Mouse (Mus musculus): ENCODE data around the gene Gm49336. TPM values are rescaled to one million over a fixed set of nuclear protein-coding genes. Genes with fewer than 3 reads are reported as not detected.
A peak's percentile ranks its signal among the peaks of the same experiment; 100 is the strongest.

Gene Gm49336
- polyA plus RNA-seq, 1 experiment from 2014 or later: 58.0 TPM

DNA sequence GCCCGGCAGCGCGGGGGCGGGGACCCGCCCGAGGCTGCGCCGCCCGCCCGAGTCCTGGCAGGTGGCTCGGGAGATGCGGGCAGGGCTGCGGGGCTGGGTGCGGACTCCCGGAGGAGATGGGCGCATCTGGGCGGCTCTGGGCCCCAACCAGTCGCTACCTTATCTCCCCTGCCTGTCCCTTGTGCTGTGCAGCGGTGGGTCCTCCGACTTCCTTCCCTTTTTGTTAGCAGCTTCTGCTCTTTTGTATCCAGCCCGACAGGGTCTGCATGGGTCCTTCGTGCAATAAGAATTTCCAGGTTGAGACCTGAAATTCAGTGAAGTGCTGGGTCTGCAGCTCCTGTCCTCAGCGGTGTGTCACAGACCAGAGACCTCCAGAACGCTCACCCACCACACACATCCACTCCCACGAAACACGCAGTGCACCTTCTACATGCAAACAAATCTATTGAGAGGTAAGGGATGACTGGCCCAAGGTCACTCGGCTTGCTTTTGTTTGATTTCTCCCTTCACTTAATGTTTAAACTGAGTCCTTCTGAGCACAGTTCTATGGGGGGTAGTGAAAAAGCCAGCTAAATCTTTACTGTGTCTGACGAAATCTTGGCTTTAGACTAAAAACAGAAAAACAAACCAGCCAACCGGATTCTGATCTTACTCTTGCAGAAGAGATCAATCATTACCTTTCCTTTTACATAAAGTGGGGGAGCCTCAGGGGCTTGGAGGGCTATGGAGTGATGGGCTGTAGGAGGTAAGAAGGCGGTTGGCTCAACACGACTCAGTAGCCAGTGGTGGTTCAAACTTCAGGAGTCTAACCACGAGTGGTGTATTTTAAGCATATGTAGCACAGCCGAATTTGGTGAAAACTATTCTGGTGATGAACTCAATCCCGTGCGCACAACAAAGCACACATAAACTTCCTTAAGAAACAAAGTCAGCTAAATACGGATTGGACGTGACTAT is 73.4 kb downstream of the Gm49336 start:
- H3K36me3 ChIP-seq (ENCODE audit: control insufficient read depth, insufficient read depth, low read length): no peaks in the 10 kb centered on the region
- peak; percentile 75 for ATAC-seq
- peaks cover 12% of the 10 kb centered on the region for H3K4me1 ChIP-seq (ENCODE audit: control insufficient read depth, insufficient read depth, low read length)
- peak overlapping the region; percentile 58 for H3K4me2 ChIP-seq (ENCODE audit: low read length)
- H3K27ac ChIP-seq (ENCODE audit: low read length): peak overlapping the region; percentile 92
- peak overlapping the region; percentile 50 for H3K4me3 ChIP-seq (ENCODE audit: low read depth, low read length)
- no peaks in the 10 kb centered on the region for H3K9me3 ChIP-seq (replicated peaks; ENCODE audit: control insufficient read depth, low read length, poor library complexity, severe bottlenecking)
- 19% methylated on average over 35 of the region's 37 CpGs for WGBS
- no peaks in the 10 kb centered on the region for H3K27me3 ChIP-seq (ENCODE audit: control insufficient read depth, insufficient read depth, low read depth, low read length)
- peak overlapping the region; percentile 89 for H3K9ac ChIP-seq (ENCODE audit: low read depth, low read length)

- Histone ChIP-seq H3K4me2 (ENCODE audit: low read length) (peak overlapping the region; percentile 58), H3K27ac (ENCODE audit: low read length) (peak overlapping the region; percentile 92), H3K4me3 (ENCODE audit: low read depth, low read length) (peak overlapping the region; percentile 50), H3K36me3 (ENCODE audit: control insufficient read depth, insufficient read depth, low read length) (no peaks in the 10 kb centered on the region), H3K9me3 (replicated peaks; ENCODE audit: control insufficient read depth, low read length, poor library complexity, severe bottlenecking) (no peaks in the 10 kb centered on the region), H3K9ac (ENCODE audit: low read depth, low read length) (peak overlapping the region; percentile 89), H3K27me3 (ENCODE audit: control insufficient read depth, insufficient read depth, low read depth, low read length) (no peaks in the 10 kb centered on the region), H3K4me1 (ENCODE audit: control insufficient read depth, insufficient read depth, low read length) (peaks cover 16% of the 10 kb centered on the region)
- under 1% methylated on average over 47 of the region's 84 CpGs for WGBS
- ATAC-seq: peak; percentile 92
Observed at GRCm38 (mm10) chr14:60176891-60177613, 74.3 kb downstream of the Gm49336 start.

GRCm38 (mm10) chr14:60176469-60176890 is 74.8 kb downstream of the Gm49336 start:
- peak overlapping the region; percentile 92 for H3K27ac ChIP-seq (ENCODE audit: low read length)
- ATAC-seq: peak; percentile 50; the same call in 1 of the 2 replicates
- H3K9me3 ChIP-seq (replicated peaks; ENCODE audit: control insufficient read depth, low read length, poor library complexity, severe bottlenecking): no peaks in the 10 kb centered on the region
- H3K4me1 ChIP-seq (ENCODE audit: control insufficient read depth, insufficient read depth, low read length): peaks cover 16% of the 10 kb centered on the region
- peak overlapping the region; percentile 58 for H3K4me2 ChIP-seq (ENCODE audit: low read length)
- H3K36me3 ChIP-seq (ENCODE audit: control insufficient read depth, insufficient read depth, low read length): no peaks in the 10 kb centered on the region
- peak overlapping the region; percentile 89 for H3K9ac ChIP-seq (ENCODE audit: low read depth, low read length)
- WGBS: 26% methylated on average over 9 of the region's 9 CpGs
- H3K27me3 ChIP-seq (ENCODE audit: control insufficient read depth, insufficient read depth, low read depth, low read length): no peaks in the 10 kb centered on the region
- peak overlapping the region; percentile 50 for H3K4me3 ChIP-seq (ENCODE audit: low read depth, low read length)

DNA sequence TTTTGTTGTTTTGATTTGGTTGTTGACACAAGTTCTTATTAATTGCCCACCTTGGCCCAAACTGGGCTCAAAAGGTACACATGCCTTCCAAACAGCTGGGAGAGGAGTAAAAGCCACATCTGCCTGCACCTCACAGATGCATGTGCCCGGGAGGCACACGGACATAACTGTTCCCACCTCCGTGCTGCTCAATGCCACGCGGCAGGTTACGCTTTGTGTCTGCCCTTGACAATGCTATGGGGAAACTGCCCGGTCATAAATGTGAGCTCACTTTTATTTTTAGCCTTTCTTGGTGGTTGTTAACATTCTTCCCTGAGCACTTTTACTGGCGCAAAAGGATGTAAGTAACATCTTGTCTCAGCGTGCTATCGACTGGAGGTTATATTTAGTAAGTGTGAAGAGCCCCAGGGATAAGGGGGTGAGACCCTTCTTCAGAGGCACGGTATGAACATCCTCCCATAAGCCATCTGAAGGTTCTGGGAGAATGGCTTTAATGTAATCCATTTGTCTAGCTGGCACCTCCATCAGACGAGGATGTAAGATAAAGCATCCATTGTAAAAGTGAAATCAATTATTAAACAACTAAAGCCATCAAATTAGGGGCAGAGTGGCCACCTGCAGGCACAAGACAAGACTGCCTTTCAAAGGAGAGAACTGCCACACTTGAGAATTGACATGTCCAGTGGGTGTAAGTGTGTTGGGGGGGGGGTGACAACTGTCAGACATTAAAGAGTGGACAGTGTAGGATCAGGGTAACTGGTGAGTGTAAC is 78.8 kb downstream of the Gm49336 start:
- Histone ChIP-seq H3K4me2 (ENCODE audit: low read length) (no peak overlapping the region), H3K9ac (ENCODE audit: low read depth, low read length) (no peak overlapping the region), H3K9me3 (replicated peaks; ENCODE audit: control insufficient read depth, low read length, poor library complexity, severe bottlenecking) (no peaks in the 10 kb centered on the region), H3K27ac (ENCODE audit: low read length) (no peak overlapping the region), H3K27me3 (ENCODE audit: control insufficient read depth, insufficient read depth, low read depth, low read length) (no peaks in the 10 kb centered on the region), H3K4me1 (ENCODE audit: control insufficient read depth, insufficient read depth, low read length) (peaks cover 4% of the 10 kb centered on the region), H3K36me3 (ENCODE audit: control insufficient read depth, insufficient read depth, low read length) (no peaks in the 10 kb centered on the region), H3K4me3 (ENCODE audit: low read depth, low read length) (no peak overlapping the region)
- ATAC-seq: no peak
- 54% methylated on average over 12 of the region's 12 CpGs for WGBS

- Histone ChIP-seq H3K4me3 (ENCODE audit: low read depth, low read length) (no peak overlapping the region), H3K9ac (ENCODE audit: low read depth, low read length) (no peak overlapping the region), H3K4me2 (ENCODE audit: low read length) (no peak overlapping the region), H3K27me3 (ENCODE audit: control insufficient read depth, insufficient read depth, low read depth, low read length) (no peaks in the 10 kb centered on the region), H3K4me1 (ENCODE audit: control insufficient read depth, insufficient read depth, low read length) (peaks cover 4% of the 10 kb centered on the region), H3K27ac (ENCODE audit: low read length) (no peak overlapping the region), H3K9me3 (replicated peaks; ENCODE audit: control insufficient read depth, low read length, poor library complexity, severe bottlenecking) (no peaks in the 10 kb centered on the region), H3K36me3 (ENCODE audit: control insufficient read depth, insufficient read depth, low read length) (no peaks in the 10 kb centered on the region)
- 88% methylated on average over 16 of the region's 16 CpGs for WGBS
- ATAC-seq: no peak
Observed at GRCm38 (mm10) chr14:60170845-60171610, 80.3 kb downstream of the Gm49336 start.

DNA sequence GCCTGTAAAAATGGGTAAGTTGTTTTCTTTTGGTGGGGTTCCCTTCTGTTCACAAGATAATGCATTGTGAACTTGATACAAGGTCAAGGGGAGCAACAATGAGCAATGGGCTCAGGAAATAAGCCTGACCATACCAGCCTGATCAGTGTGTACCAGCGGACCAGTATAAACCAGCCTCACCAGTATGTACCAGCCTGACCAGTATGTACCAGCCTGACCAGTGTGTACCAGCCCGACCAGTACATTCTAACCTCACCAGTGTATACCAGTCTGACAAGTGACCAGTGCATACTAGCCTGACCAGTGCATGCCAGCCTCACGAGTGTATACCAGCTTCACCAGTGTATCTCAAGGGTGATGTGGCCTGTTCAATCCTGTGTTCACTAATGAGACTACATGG is 87.9 kb downstream of the Gm49336 start:
- Histone ChIP-seq H3K27ac (ENCODE audit: low read length) (no peak overlapping the region), H3K9me3 (replicated peaks; ENCODE audit: control insufficient read depth, low read length, poor library complexity, severe bottlenecking) (no peaks in the 10 kb centered on the region), H3K4me2 (ENCODE audit: low read length) (no peak overlapping the region), H3K4me3 (ENCODE audit: low read depth, low read length) (no peak overlapping the region), H3K4me1 (ENCODE audit: control insufficient read depth, insufficient read depth, low read length) (no peaks in the 10 kb centered on the region), H3K9ac (ENCODE audit: low read depth, low read length) (no peak overlapping the region), H3K36me3 (ENCODE audit: control insufficient read depth, insufficient read depth, low read length) (no peaks in the 10 kb centered on the region), H3K27me3 (ENCODE audit: control insufficient read depth, insufficient read depth, low read depth, low read length) (no peaks in the 10 kb centered on the region)
- no peak for ATAC-seq
- 90% methylated on average over 3 of the region's 3 CpGs for WGBS
